Mouse (Mus musculus): Measurements from ENCODE around the gene Xkr7.

DNA sequence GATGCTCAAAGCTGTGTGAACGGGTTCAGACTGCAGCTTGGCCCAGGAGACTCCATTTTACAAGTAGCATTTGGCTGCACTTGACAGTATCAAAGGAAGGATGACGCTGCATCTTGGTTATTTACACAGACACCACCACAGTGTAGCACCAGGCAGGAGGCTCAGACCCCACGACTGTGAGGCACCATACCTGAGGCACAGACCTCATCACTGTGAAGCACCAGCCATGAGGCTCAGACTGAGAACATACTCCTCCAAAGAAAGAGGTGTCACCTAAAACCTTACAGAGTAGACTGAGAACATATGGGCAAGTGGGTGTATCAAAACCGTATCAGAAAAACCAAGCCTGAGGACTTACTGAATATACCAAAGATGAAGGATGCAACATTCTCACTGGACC is 8.8 kb upstream of the Xkr7 start:
- TF ChIP-seq CTCF (IDR thresholded peaks at IDR 0.05; ENCODE audit: low read depth, low read length) (no peak), POLR2A (IDR thresholded peaks at IDR 0.05; ENCODE audit: insufficient read depth, low read length) (no peak), EP300 (IDR thresholded peaks at IDR 0.05; ENCODE audit: insufficient read depth, low read depth, low read length) (no peak)

Measured in ES-Bruce4 (cell line).